In the genomic region with DNA sequence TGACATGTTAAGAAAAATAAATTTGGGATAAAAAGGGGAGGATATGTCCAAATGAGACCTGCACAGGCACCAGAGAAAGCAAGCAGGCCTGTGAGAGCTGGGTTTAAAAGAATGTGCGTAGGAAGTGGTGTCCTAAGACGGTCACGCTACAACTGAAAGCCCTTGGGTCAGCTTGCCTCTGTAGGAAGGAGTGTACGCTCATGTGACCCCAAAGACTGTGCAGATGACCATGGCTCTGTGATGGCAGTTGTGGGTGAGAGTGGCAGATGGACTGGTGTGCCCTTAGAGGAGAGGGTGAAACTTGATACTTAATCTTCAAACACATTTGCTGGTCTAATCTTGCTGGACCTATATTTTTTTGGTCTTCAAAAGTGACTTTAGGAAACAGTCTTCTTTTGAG, we compare ENCODE assay signal across 22 mouse cellular contexts.
DNase-seq lines count a peak whose midpoint lies in the region; ATAC-seq and TF ChIP-seq lines count a peak whose summit lies in the region.
"Had no signal": no experiment of that assay in that cellular context is flagged by ENCODE, and none has a peak within 500 bp of the region (broad histone marks: within the 10 kb centered on the region; RNA-seq: fewer than 3 reads in every experiment).

No protein-coding gene starts in this region.

- H3K36me3 ChIP-seq in kidney, embryonic 15.5 days, result peaks cover 3% of the 10 kb centered on the region
- H3K36me3 ChIP-seq in limb, embryonic 15.5 days, result no peaks in the 10 kb centered on the region
- H3K36me3 ChIP-seq in limb, embryonic 10.5 days, result peaks cover 9% of the 10 kb centered on the region
- H3K36me3 ChIP-seq: embryonic facial prominence, embryonic 15.5 days; heart, embryonic 13.5 days; hindbrain, embryonic 12.5 days had no signal

- ATAC-seq in kidney, embryonic 15.5 days (replicated peaks; ENCODE audit: low FRiP score), result 0 out of 2 replicates have a peak, but pooled peaks have one; percentile 42
- no peak for ATAC-seq in limb, embryonic 15.5 days (ENCODE audit: insufficient number of reproducible peaks, low FRiP score, low TSS enrichment, low read depth)
- ATAC-seq: activated CD4-positive, CD25-positive, alpha-beta regulatory T cell, adult 4 months; forebrain, embryonic 14.5 days; hindbrain, embryonic 16.5 days; Patski had no signal

- no peak overlapping the region for H3K9ac ChIP-seq in kidney, embryonic 15.5 days
- no peak overlapping the region for H3K9ac ChIP-seq in limb, embryonic 15.5 days
- H3K9ac ChIP-seq: embryonic facial prominence, embryonic 15.5 days; heart, embryonic 13.5 days; hindbrain, embryonic 12.5 days had no signal

- intact Hi-C loops in gastrocnemius, adult 2 months (cut with DNase I), result no loop called here
- intact Hi-C loops in gastrocnemius, postnatal 14 days (cut with DNase I; ENCODE audit: low total_unique reads), result no loop called here

- H3K27ac ChIP-seq in gastrocnemius, adult 2 months, result peak overlapping the region; percentile 68
- H3K27ac ChIP-seq in kidney, embryonic 15.5 days, result no peak overlapping the region
- H3K27ac ChIP-seq in limb, embryonic 15.5 days, result peak overlapping the region; percentile 18; the same call in 1 of the 2 replicates
- no peak overlapping the region for H3K27ac ChIP-seq in limb, embryonic 10.5 days
- H3K27ac ChIP-seq: embryonic facial prominence, embryonic 15.5 days; forebrain, embryonic 10.5 days; heart, embryonic 13.5 days; hindbrain, embryonic 12.5 days had no signal

- DNase-seq in gastrocnemius, adult 2 months, result no peak
- DNase-seq in gastrocnemius, postnatal 14 days, result no peak
- no peak for DNase-seq in kidney, adult 8-10 months
- no peak for DNase-seq in limb, embryonic 10.5 days (ENCODE audit: low spot score)
- no peak for DNase-seq in c-Kit-positive CD71-positive TER-119-positive erythroid progenitor cells, embryonic 14.5 days (ENCODE audit: low spot score)
- DNase-seq: adrenal gland, postnatal 14 days; cerebellum, adult 18-20 months; cerebellum, adult 9-11 months; cerebellum, postnatal 36 days; heart, postnatal 4 days had no signal

- H3K9me3 ChIP-seq in kidney, embryonic 15.5 days (replicated peaks), result no peaks in the 10 kb centered on the region
- H3K9me3 ChIP-seq in limb, embryonic 15.5 days, result no peaks in the 10 kb centered on the region
- H3K9me3 ChIP-seq in limb, embryonic 10.5 days (replicated peaks), result no peaks in the 10 kb centered on the region
- H3K9me3 ChIP-seq: embryonic facial prominence, embryonic 15.5 days; heart, embryonic 13.5 days; hindbrain, embryonic 12.5 days had no signal

- no peak overlapping the region for H3K4me2 ChIP-seq in kidney, embryonic 15.5 days
- no peak overlapping the region for H3K4me2 ChIP-seq in limb, embryonic 15.5 days
- H3K4me2 ChIP-seq: embryonic facial prominence, embryonic 15.5 days; heart, embryonic 13.5 days; hindbrain, embryonic 12.5 days had no signal

- no peaks in the 10 kb centered on the region for H3K27me3 ChIP-seq in kidney, embryonic 15.5 days
- H3K27me3 ChIP-seq in limb, embryonic 15.5 days, result no peaks in the 10 kb centered on the region
- no peaks in the 10 kb centered on the region for H3K27me3 ChIP-seq in limb, embryonic 10.5 days (ENCODE audit: low read depth, poor library complexity, severe bottlenecking)
- H3K27me3 ChIP-seq: CH12.LX; embryonic facial prominence, embryonic 15.5 days; heart, embryonic 13.5 days; hindbrain, embryonic 12.5 days; Patski had no signal

- H3K4me3 ChIP-seq in gastrocnemius, adult 2 months, result no peak overlapping the region
- H3K4me3 ChIP-seq in kidney, embryonic 15.5 days (replicated peaks), result no peak overlapping the region
- no peak overlapping the region for H3K4me3 ChIP-seq in limb, embryonic 15.5 days
- no peak overlapping the region for H3K4me3 ChIP-seq in limb, embryonic 10.5 days
- H3K4me3 ChIP-seq: embryonic facial prominence, embryonic 15.5 days; erythroblast, embryonic 14.5 days; forebrain, embryonic 10.5 days; heart, embryonic 13.5 days; hindbrain, embryonic 12.5 days had no signal

- WGBS in kidney, embryonic 15.5 days, result 53% methylated on average over 4 of the region's 4 CpGs
- 66% methylated on average over 4 of the region's 4 CpGs for whole genome bisulfite sequencing in limb, embryonic 15.5 days
- 88% methylated on average over 4 of the region's 4 CpGs for WGBS in limb, embryonic 10.5 days

- peaks cover 23% of the 10 kb centered on the region for H3K4me1 ChIP-seq in kidney, embryonic 15.5 days
- peaks cover 28% of the 10 kb centered on the region for H3K4me1 ChIP-seq in limb, embryonic 15.5 days
- H3K4me1 ChIP-seq in limb, embryonic 10.5 days, result peaks cover 42% of the 10 kb centered on the region

- TF ChIP-seq CTCF in gastrocnemius, adult 2 months (IDR thresholded peaks at IDR 0.05), result no peak

Comparison
In these comparisons a context has a peak if more than half of its experiments do, and no peak if none do; other contexts are left out.
1. H3K27ac ChIP-seq: peak in gastrocnemius, adult 2 months (single experiment) and limb, embryonic 15.5 days (single experiment); none in kidney, embryonic 15.5 days (single experiment) and limb, embryonic 10.5 days (single experiment).